Mouse (Mus musculus): Measurements from ENCODE around the gene Wwc1. TPM values are rescaled to one million over a fixed set of nuclear protein-coding genes. Genes with fewer than 3 reads are reported as not detected.

The Wwc1 gene
- total and polyA plus RNA-seq, 3 experiments: 0.89 to 8.7 (median 2.0) TPM

- in situ Hi-C loops (cut with MboI; ENCODE audit: low pct_ligation_motif_present, low pct_unique_long_range_greater_than_20kb, low sequenced_read_pairs): loop anchor here (25.0 kb wide), 1 partner anchor 299 kb away; no protein-coding TSS in a partner anchor
- Histone ChIP-seq H3K27ac (ENCODE audit: insufficient read depth, low read depth) (no peak overlapping the region), H3K4me2 (ENCODE audit: insufficient read depth, low read depth, poor library complexity, severe bottlenecking) (no peak overlapping the region), H3K9ac (ENCODE audit: insufficient read depth, low read depth) (no peak overlapping the region), H3K79me2 (replicated peaks; ENCODE audit: control insufficient read depth, extremely low read depth, insufficient read depth, poor library complexity, severe bottlenecking) (no peaks in the 10 kb centered on the region), H3K27me3 (replicated peaks) (no peaks in the 10 kb centered on the region), H3K4me1 (ENCODE audit: control insufficient read depth in 1 of 2, insufficient read depth in 2 of 2) (peaks cover 0 to 13% of the 10 kb centered on the region in 2 experiments; a peak in 1 of 4 replicates), H3K36me3 (replicated peaks in 1 of 2; ENCODE audit: control insufficient read depth in 1 of 2, insufficient read depth in 1 of 2, low read length in 1 of 2) (no peaks in the 10 kb centered on the region), H3K4me3 (replicated peaks in 1 of 3; ENCODE audit: low read depth in 2 of 3, low read length in 2 of 3, poor library complexity in 1 of 3) (peak overlapping the region in 1 of 3 experiments; percentile 6), H3K9me3 (replicated peaks; ENCODE audit: low read length) (no peaks in the 10 kb centered on the region)
- DNase-seq (ENCODE audit: extremely low read depth): peak; percentile 31
- TF ChIP-seq ZC3H11A (IDR thresholded peaks at IDR 0.05; ENCODE audit: low read depth, low read length) (no peak), UBTF (IDR thresholded peaks at IDR 0.05; ENCODE audit: low read depth, low read length) (no peak), TCF12 (IDR thresholded peaks at IDR 0.05; ENCODE audit: low read depth, low read length) (no peak), NELFE (IDR thresholded peaks at IDR 0.05; ENCODE audit: low read depth, low read length) (no peak), POLR2AphosphoS2 (IDR thresholded peaks at IDR 0.05; ENCODE audit: low read depth, low read length) (no peak), CHD1 (IDR thresholded peaks at IDR 0.05; ENCODE audit: low read depth, low read length) (no peak), USF2 (conservative IDR thresholded peaks at IDR 0.05; ENCODE audit: low read depth, low read length) (no peak), ZNF384 (IDR thresholded peaks at IDR 0.05; ENCODE audit: low read depth, low read length) (no peak), GABPA (IDR thresholded peaks at IDR 0.05; ENCODE audit: insufficient replicate concordance, low read depth, low read length) (no peak), ETS1 (conservative IDR thresholded peaks at IDR 0.05; ENCODE audit: low read depth, low read length) (no peak), IRF4 (IDR thresholded peaks at IDR 0.05; ENCODE audit: low read depth, low read length) (no peak), ZMIZ1 (IDR thresholded peaks at IDR 0.05; ENCODE audit: low read depth, low read length) (no peak), TBP (conservative IDR thresholded peaks at IDR 0.05; ENCODE audit: low read depth, low read length) (no peak), MYC (IDR thresholded peaks at IDR 0.05; ENCODE audit: low read depth, low read length) (no peak), CTCF (conservative IDR thresholded peaks at IDR 0.05 in 1 of 2, IDR thresholded peaks at IDR 0.05 in 1 of 2; ENCODE audit: low read depth in 2 of 2, low read length in 2 of 2) (no peak), MAZ (IDR thresholded peaks at IDR 0.05; ENCODE audit: low read depth, low read length) (no peak), MAX (IDR thresholded peaks at IDR 0.05; ENCODE audit: low read length) (no peak), JUND (conservative IDR thresholded peaks at IDR 0.05; ENCODE audit: low read depth, low read length) (no peak), JUN (IDR thresholded peaks at IDR 0.05; ENCODE audit: insufficient read depth, low read depth, low read length) (no peak), MXI1 (IDR thresholded peaks at IDR 0.05; ENCODE audit: low read depth, low read length) (no peak)
- dilution Hi-C loops (cut with MboI; ENCODE audit: extremely low pct_ligation_motif_present, extremely low pct_unique_long_range_greater_than_20kb, low sequenced_read_pairs): no loop called here
These were observed 5.6 kb upstream of the Wwc1 start for GRCm38 (mm10) chr11:35985841-35986393.

GRCm38 (mm10) chr11:35982734-35983133 is 2.4 kb upstream of the Wwc1 start:
- no peak for DNase-seq (ENCODE audit: extremely low read depth)
- H3K4me2 ChIP-seq (ENCODE audit: insufficient read depth, low read depth, poor library complexity, severe bottlenecking): no peak overlapping the region
- H3K79me2 ChIP-seq (replicated peaks; ENCODE audit: control insufficient read depth, extremely low read depth, insufficient read depth, poor library complexity, severe bottlenecking): no peaks in the 10 kb centered on the region
- TF ChIP-seq JUND (conservative IDR thresholded peaks at IDR 0.05; ENCODE audit: low read depth, low read length) (no peak), UBTF (IDR thresholded peaks at IDR 0.05; ENCODE audit: low read depth, low read length) (no peak), ETS1 (conservative IDR thresholded peaks at IDR 0.05; ENCODE audit: low read depth, low read length) (no peak), ZMIZ1 (IDR thresholded peaks at IDR 0.05; ENCODE audit: low read depth, low read length) (no peak), SMC3 (IDR thresholded peaks at IDR 0.05; ENCODE audit: low read depth, low read length) (no peak), ELF1 (IDR thresholded peaks at IDR 0.05; ENCODE audit: low read depth, low read length) (no peak), JUN (IDR thresholded peaks at IDR 0.05; ENCODE audit: insufficient read depth, low read depth, low read length) (no peak), ZNF384 (IDR thresholded peaks at IDR 0.05; ENCODE audit: low read depth, low read length) (no peak), CTCF (conservative IDR thresholded peaks at IDR 0.05 in 1 of 2, IDR thresholded peaks at IDR 0.05 in 1 of 2; ENCODE audit: low read depth in 2 of 2, low read length in 2 of 2) (no peak), CHD1 (IDR thresholded peaks at IDR 0.05; ENCODE audit: low read depth, low read length) (no peak), RAD21 (IDR thresholded peaks at IDR 0.05; ENCODE audit: low read depth, low read length) (no peak), MAFK (IDR thresholded peaks at IDR 0.05; ENCODE audit: insufficient replicate concordance, low read length) (no peak), MXI1 (IDR thresholded peaks at IDR 0.05; ENCODE audit: low read depth, low read length) (no peak), CHD2 (IDR thresholded peaks at IDR 0.05; ENCODE audit: low read length) (no peak), ZKSCAN1 (IDR thresholded peaks at IDR 0.05; ENCODE audit: borderline replicate concordance, low read depth, low read length) (no peak), MAZ (IDR thresholded peaks at IDR 0.05; ENCODE audit: low read depth, low read length) (no peak), POLR2A (IDR thresholded peaks at IDR 0.05; ENCODE audit: low read depth, low read length) (no peak), MEF2A (IDR thresholded peaks at IDR 0.05; ENCODE audit: borderline replicate concordance, low read depth, low read length) (no peak)
- H3K4me1 ChIP-seq (ENCODE audit: control insufficient read depth in 1 of 2, insufficient read depth in 2 of 2): peaks cover 0 to 13% of the 10 kb centered on the region in 2 experiments; a peak in 1 of 4 replicates
- H3K4me3 ChIP-seq (replicated peaks in 1 of 3; ENCODE audit: low read depth in 2 of 3, low read length in 2 of 3, poor library complexity in 1 of 3): no peak overlapping the region
- peaks cover 4% of the 10 kb centered on the region for H3K9me3 ChIP-seq (replicated peaks; ENCODE audit: low read length)
- no peaks in the 10 kb centered on the region for H3K36me3 ChIP-seq (replicated peaks in 1 of 2; ENCODE audit: control insufficient read depth in 1 of 2, insufficient read depth in 1 of 2, low read length in 1 of 2)
- H3K27ac ChIP-seq (ENCODE audit: insufficient read depth, low read depth): no peak overlapping the region
- no peak overlapping the region for H3K9ac ChIP-seq (ENCODE audit: insufficient read depth, low read depth)
- dilution Hi-C loops (cut with MboI; ENCODE audit: extremely low pct_ligation_motif_present, extremely low pct_unique_long_range_greater_than_20kb, low sequenced_read_pairs): no loop called here
- no peaks in the 10 kb centered on the region for H3K27me3 ChIP-seq (replicated peaks)
- in situ Hi-C loops (cut with MboI; ENCODE audit: low pct_ligation_motif_present, low pct_unique_long_range_greater_than_20kb, low sequenced_read_pairs): loop anchor here (25.0 kb wide), 1 partner anchor 295 kb away; no protein-coding TSS in a partner anchor
